In the genomic region with DNA sequence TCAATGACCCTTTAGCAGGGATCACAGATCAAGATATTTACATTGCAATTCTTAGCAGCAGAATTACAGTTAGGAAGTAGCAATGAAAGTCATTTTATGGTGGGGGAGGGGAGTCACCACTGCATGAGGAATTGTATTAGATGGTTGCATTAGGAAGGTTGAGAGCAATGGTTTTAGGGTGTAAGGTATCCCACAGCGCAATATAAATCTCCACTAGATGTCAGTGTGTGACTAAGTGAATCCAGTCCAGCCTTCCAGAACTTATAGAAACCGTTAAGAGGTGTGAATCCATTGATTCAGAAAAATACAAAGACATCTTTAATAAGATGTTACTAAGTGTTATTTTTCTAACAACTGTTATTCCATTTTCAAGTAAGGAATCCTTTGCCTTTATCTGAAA, we compare ENCODE assay signal across 7 mouse cellular contexts.
DNase-seq lines count a peak whose midpoint lies in the region; ATAC-seq and TF ChIP-seq lines count a peak whose summit lies in the region.

No protein-coding gene starts in this region.

- TF ChIP-seq CTCF in liver, embryonic 14.5 days (IDR thresholded peaks at IDR 0.05; ENCODE audit: low read depth) = peak; percentile 47; the same call in 1 of the 2 replicates
- no peak for TF ChIP-seq CTCF in G1E (IDR thresholded peaks at IDR 0.05; ENCODE audit: low read depth, low read length)
- peak; percentile 29; the same call in 1 of the 2 replicates for TF ChIP-seq CTCF in brain, embryonic 14.5 days (IDR thresholded peaks at IDR 0.05; ENCODE audit: borderline replicate concordance, extremely low read depth, insufficient read depth, insufficient read length)

- no peak overlapping the region for H3K4me2 ChIP-seq in liver, embryonic 14.5 days (ENCODE audit: low read depth)
- H3K4me2 ChIP-seq in liver, embryonic 11.5 days = no peak overlapping the region
- H3K4me2 ChIP-seq in midbrain, embryonic 15.5 days = no peak overlapping the region

- H3K9me3 ChIP-seq in liver, embryonic 14.5 days (ENCODE audit: control insufficient read depth, low read length) = no peaks in the 10 kb centered on the region
- no peaks in the 10 kb centered on the region for H3K9me3 ChIP-seq in liver, embryonic 11.5 days (ENCODE audit: control insufficient read depth, low read length)
- no peaks in the 10 kb centered on the region for H3K9me3 ChIP-seq in G1E (replicated peaks)
- no peaks in the 10 kb centered on the region for H3K9me3 ChIP-seq in midbrain, embryonic 15.5 days

- no peaks in the 10 kb centered on the region for H3K4me1 ChIP-seq in liver, embryonic 14.5 days (replicated peaks; ENCODE audit: control insufficient read depth in 2 of 2, insufficient read depth in 2 of 2, low read length in 1 of 2)
- peaks cover 4% of the 10 kb centered on the region; the same call in 1 of the 2 replicates for H3K4me1 ChIP-seq in liver, embryonic 11.5 days (replicated peaks; ENCODE audit: control insufficient read depth, insufficient read depth, low read length)
- no peaks in the 10 kb centered on the region for H3K4me1 ChIP-seq in G1E (ENCODE audit: insufficient read depth, low read depth, low read length)
- peaks cover 8% of the 10 kb centered on the region for H3K4me1 ChIP-seq in midbrain, embryonic 15.5 days

- no peak overlapping the region for H3K9ac ChIP-seq in liver, embryonic 14.5 days (replicated peaks)
- H3K9ac ChIP-seq in liver, embryonic 11.5 days (ENCODE audit: low read depth, low read length) = no peak overlapping the region
- no peak overlapping the region for H3K9ac ChIP-seq in midbrain, embryonic 15.5 days

- H3K27ac ChIP-seq in liver, embryonic 14.5 days = no peak overlapping the region
- H3K27ac ChIP-seq in liver, embryonic 11.5 days (ENCODE audit: low read depth, low read length) = no peak overlapping the region
- no peak overlapping the region for H3K27ac ChIP-seq in midbrain, embryonic 15.5 days

- TF ChIP-seq EP300 in liver, embryonic 14.5 days (IDR thresholded peaks at IDR 0.05; ENCODE audit: low read depth) = no peak

- no peak overlapping the region for H3K4me3 ChIP-seq in liver, embryonic 14.5 days (ENCODE audit: insufficient read depth in 1 of 2, low read depth in 2 of 2, low read length in 2 of 2)
- H3K4me3 ChIP-seq in liver, embryonic 11.5 days (ENCODE audit: low read depth, low read length) = no peak overlapping the region
- no peak overlapping the region for H3K4me3 ChIP-seq in G1E (ENCODE audit: low read depth, low read length)
- H3K4me3 ChIP-seq in midbrain, embryonic 15.5 days = no peak overlapping the region

- DNase-seq in liver, embryonic 14.5 days (ENCODE audit: low read depth in 3 of 3, low spot score in 3 of 3) = peak in 1 of 3 experiments; percentile 20
- DNase-seq in liver, embryonic 11.5 days (ENCODE audit: low spot score) = no peak
- no peak for DNase-seq in G1E (ENCODE audit: low spot score)
- DNase-seq in brain, embryonic 14.5 days (ENCODE audit: low read depth) = peak; percentile 55
- DNase-seq in Muller cell, postnatal 12 days (ENCODE audit: inconsistent ontology term) = no peak
- DNase-seq in adrenal gland, postnatal 10 days = no peak

- 36% methylated on average over 2 of the region's 2 CpGs for WGBS in liver, embryonic 14.5 days (ENCODE audit: insufficient replicate concordance)
- 67% methylated on average over 2 of the region's 2 CpGs for WGBS in liver, embryonic 11.5 days
- WGBS in midbrain, embryonic 15.5 days = 56% methylated on average over 2 of the region's 2 CpGs

- H3K27me3 ChIP-seq in liver, embryonic 14.5 days (ENCODE audit: control insufficient read depth, insufficient read depth, low read length) = no peaks in the 10 kb centered on the region
- H3K27me3 ChIP-seq in liver, embryonic 11.5 days (replicated peaks; ENCODE audit: control insufficient read depth, insufficient read depth, low read length) = no peaks in the 10 kb centered on the region
- H3K27me3 ChIP-seq in G1E (ENCODE audit: insufficient read depth, low read length) = no peaks in the 10 kb centered on the region
- no peaks in the 10 kb centered on the region for H3K27me3 ChIP-seq in midbrain, embryonic 15.5 days (replicated peaks)

- no peaks in the 10 kb centered on the region for H3K36me3 ChIP-seq in liver, embryonic 14.5 days (replicated peaks; ENCODE audit: control insufficient read depth, insufficient read depth, low read depth)
- H3K36me3 ChIP-seq in liver, embryonic 11.5 days (ENCODE audit: control insufficient read depth, insufficient read depth, low read length) = no peaks in the 10 kb centered on the region
- peaks cover 25% of the 10 kb centered on the region for H3K36me3 ChIP-seq in G1E (replicated peaks)
- no peaks in the 10 kb centered on the region for H3K36me3 ChIP-seq in midbrain, embryonic 15.5 days (replicated peaks)

- TF ChIP-seq POLR2A in brain, embryonic 14.5 days (IDR thresholded peaks at IDR 0.05; ENCODE audit: borderline replicate concordance, extremely low read depth, insufficient read depth, insufficient read length, poor library complexity, severe bottlenecking) = no peak

- ATAC-seq in liver, embryonic 14.5 days (ENCODE audit: insufficient read depth) = 0 out of 2 replicates have a peak, but pooled peaks have one; percentile 33
- ATAC-seq in liver, embryonic 11.5 days (replicated peaks; ENCODE audit: low FRiP score) = no peak
- ATAC-seq in G1E (ENCODE audit: extremely low read depth, insufficient number of reproducible peaks, low FRiP score, poor library complexity, severe bottlenecking) = peak; percentile 45; the same call in 1 of the 2 replicates
- ATAC-seq in midbrain, embryonic 15.5 days (replicated peaks) = 0 out of 2 replicates have a peak, but pooled peaks have one; percentile 48
